Mouse (Mus musculus): ENCODE results near the gene Cds2. TPM values are rescaled to one million over a fixed set of nuclear protein-coding genes. Genes with fewer than 3 reads are reported as not detected.
"Not testable (repeated sequence)": the region's sequence is repeated elsewhere in the genome, so short reads cannot be mapped to it uniquely, and the experiment has no call there.

Gene Cds2
- polyA plus RNA-seq, 1 experiment from 2014 or later = 24.4 TPM

DNA sequence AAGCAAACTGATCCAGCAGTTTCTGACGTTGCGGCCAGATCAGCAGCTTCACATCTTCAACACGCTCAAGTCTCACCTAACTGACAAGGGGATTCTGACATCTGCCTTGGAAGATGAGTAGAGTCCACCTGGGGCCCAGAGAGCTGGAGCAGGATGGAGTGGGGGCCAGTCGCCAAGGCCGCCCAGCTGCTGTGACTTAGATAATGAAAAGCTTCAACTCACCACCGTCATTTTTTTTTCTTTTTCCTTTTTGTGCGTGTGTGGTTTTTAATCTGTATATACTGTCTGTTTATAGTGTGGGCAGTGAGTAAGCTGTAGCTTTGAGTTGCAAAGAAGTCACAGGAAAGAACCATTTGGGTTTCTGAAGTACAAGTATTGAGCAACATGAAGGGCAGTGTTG lies 42.2 kb downstream of the Cds2 start:
- WGBS = 93% methylated on average over 7 of the region's 7 CpGs
- no peaks in the 10 kb centered on the region for H3K9me3 ChIP-seq
- ATAC-seq (ENCODE audit: insufficient number of reproducible peaks, insufficient read depth, low FRiP score, low TSS enrichment, low read depth) = no peak

DNA sequence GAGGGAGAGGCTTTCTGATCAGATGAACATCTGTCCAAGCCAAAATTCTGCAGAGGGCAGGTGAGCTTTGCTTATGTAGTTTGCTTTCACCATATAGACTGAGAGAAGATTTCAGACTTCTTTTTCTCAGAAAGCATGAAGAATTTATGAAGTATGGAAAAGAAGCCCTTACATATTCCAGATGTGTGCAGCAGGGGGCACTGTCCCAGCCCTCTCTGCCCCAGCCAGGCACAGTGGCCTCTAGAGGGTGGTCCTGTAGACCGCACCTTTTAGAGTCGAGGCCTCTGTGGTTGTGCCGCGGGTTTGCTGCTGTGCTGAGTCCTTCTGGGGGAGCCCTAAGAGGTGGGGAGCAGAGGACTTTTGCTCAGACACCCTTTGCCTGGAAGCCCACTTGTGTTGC lies 43.0 kb downstream of the Cds2 start:
- no peaks in the 10 kb centered on the region for H3K27me3 ChIP-seq
- no peak overlapping the region for H3K4me2 ChIP-seq
- peaks cover 79% of the 10 kb centered on the region for H3K36me3 ChIP-seq
- H3K9me3 ChIP-seq = no peaks in the 10 kb centered on the region
- no peaks in the 10 kb centered on the region for H3K4me1 ChIP-seq
- no peak for ATAC-seq (ENCODE audit: insufficient number of reproducible peaks, insufficient read depth, low FRiP score, low TSS enrichment, low read depth)
- 65% methylated on average over 4 of the region's 4 CpGs for WGBS
- H3K9ac ChIP-seq = no peak overlapping the region
- H3K4me3 ChIP-seq = no peak overlapping the region
- H3K27ac ChIP-seq = no peak overlapping the region

More for the DNA sequence above, 42.2 kb downstream of the Cds2 start:
- H3K4me3 ChIP-seq = no peak overlapping the region
- H3K4me1 ChIP-seq = no peaks in the 10 kb centered on the region
- H3K9ac ChIP-seq = no peak overlapping the region
- no peak overlapping the region for H3K27ac ChIP-seq
- H3K4me2 ChIP-seq = no peak overlapping the region
- H3K36me3 ChIP-seq = peaks cover 80% of the 10 kb centered on the region
- no peaks in the 10 kb centered on the region for H3K27me3 ChIP-seq

DNA sequence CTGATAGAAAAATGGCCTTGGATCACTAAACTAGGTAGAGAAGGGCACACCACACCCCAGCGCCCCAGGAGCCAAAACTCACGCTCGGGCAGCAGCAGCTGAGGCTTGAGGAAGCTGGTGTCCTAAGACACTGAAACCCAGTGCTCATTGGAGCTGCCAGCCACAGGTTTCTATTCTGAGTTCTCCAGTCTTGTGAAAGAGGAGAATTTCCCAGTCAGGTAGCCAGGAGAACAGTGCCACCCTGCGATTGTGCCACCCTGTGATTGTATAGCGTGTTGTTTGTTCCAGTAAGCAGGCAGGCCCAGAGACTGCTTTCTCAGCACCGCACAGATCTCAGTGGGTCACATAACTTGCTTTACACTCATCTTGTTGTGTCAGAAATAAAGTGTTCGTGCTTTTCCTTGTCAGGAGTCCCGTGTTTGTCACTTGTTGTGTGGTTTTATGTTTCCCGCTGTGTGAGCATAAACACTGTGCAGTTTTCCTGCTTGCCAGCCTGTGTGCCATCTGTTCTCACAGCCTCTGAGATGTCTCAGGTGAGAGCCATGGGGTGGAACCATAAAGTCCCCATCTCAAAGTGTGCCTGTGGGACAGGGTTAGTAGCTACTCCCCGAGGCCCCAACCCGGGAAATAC lies 44.4 kb downstream of the Cds2 start:
- 92% methylated on average over 11 of the region's 11 CpGs for WGBS
- Histone ChIP-seq H3K9ac (no peak overlapping the region), H3K36me3 (peaks cover 67% of the 10 kb centered on the region), H3K9me3 (no peaks in the 10 kb centered on the region), H3K27ac (no peak overlapping the region), H3K4me2 (no peak overlapping the region), H3K27me3 (no peaks in the 10 kb centered on the region), H3K4me3 (no peak overlapping the region), H3K4me1 (no peaks in the 10 kb centered on the region)
- no peak for ATAC-seq (ENCODE audit: insufficient number of reproducible peaks, insufficient read depth, low FRiP score, low TSS enrichment, low read depth)

DNA sequence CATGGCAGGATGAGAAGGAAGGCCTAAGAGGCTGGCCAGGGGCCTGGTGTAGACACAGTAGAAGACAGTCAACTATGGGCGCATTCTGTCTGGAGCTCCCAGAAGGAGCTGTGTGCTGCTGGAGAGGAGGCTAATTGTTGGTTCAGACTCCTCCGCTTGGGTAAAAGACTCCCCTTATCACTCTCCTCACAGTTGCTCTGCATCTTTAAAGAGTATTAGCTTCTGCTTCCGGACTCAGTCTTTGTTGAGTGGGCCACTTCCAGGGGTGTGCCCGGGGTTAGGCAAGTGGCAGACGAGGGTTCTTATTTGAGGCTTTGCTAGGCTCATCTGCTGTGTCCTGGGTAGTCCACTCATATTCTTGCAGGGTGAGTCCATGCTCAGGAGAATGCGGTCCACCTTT lies 45.9 kb downstream of the Cds2 start:
- Histone ChIP-seq H3K27ac (no peak overlapping the region), H3K36me3 (peaks cover 54% of the 10 kb centered on the region), H3K4me3 (no peak overlapping the region), H3K4me2 (no peak overlapping the region), H3K4me1 (no peaks in the 10 kb centered on the region), H3K27me3 (no peaks in the 10 kb centered on the region), H3K9me3 (no peaks in the 10 kb centered on the region), H3K9ac (no peak overlapping the region)
- WGBS = 94% methylated on average over 6 of the region's 6 CpGs
- no peak for ATAC-seq (ENCODE audit: insufficient number of reproducible peaks, insufficient read depth, low FRiP score, low TSS enrichment, low read depth)

DNA sequence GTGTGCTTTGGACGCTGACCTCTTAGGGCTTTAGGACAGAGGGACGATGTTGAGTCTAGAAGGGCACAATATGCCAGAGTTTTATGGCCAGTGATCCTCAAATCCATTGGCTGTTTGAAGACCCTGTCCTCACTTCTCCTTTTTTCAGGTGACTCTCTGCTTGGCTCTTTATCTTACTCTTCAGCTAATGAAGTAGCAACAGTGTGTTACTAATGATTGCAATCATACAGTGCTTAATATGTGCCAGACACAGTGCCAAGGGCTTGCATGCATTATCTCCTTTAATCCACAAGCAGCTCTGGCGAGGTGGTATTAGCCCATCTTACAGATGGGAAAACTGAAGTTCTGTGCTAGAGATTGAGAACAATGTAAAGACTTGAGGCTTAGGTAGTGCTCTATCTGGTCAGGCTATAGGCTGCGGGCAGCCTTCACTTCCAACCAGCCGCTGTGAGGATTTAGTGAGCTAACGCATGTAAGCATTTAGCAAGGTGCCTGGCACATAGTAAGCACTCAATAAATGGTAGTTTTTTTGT lies 46.5 kb downstream of the Cds2 start:
- H3K4me1 ChIP-seq = no peaks in the 10 kb centered on the region
- no peaks in the 10 kb centered on the region for H3K27me3 ChIP-seq
- H3K4me3 ChIP-seq = no peak overlapping the region
- H3K36me3 ChIP-seq = peaks cover 52% of the 10 kb centered on the region
- ATAC-seq (ENCODE audit: insufficient number of reproducible peaks, insufficient read depth, low FRiP score, low TSS enrichment, low read depth) = no peak
- no peak overlapping the region for H3K4me2 ChIP-seq
- H3K9me3 ChIP-seq = no peaks in the 10 kb centered on the region
- WGBS = 95% methylated on average over 6 of the region's 6 CpGs
- no peak overlapping the region for H3K27ac ChIP-seq
- H3K9ac ChIP-seq = no peak overlapping the region

DNA sequence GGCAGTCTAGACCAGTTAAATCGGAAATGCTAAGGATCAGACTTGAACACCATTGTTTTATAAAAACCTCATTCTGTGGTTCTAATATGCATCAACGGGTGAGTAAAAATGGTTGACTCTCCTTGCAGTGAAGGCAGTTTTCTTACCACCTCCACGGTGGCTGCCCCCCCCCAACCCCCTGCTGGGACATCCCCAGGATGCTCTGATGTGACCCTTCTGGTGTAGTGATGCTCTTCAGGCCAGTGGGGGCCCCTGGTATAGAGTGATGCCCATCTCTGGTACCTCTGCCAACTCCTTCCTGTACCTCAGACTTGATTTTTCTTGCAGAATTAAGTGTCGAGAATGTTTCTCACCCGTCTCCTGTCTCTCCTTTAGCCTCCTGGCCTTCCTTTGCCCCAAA lies 49.7 kb downstream of the Cds2 start:
- Histone ChIP-seq H3K9me3 (no peaks in the 10 kb centered on the region), H3K27ac (no peak overlapping the region), H3K4me2 (no peak overlapping the region), H3K4me3 (no peak overlapping the region), H3K9ac (no peak overlapping the region), H3K27me3 (no peaks in the 10 kb centered on the region), H3K36me3 (peaks cover 23% of the 10 kb centered on the region), H3K4me1 (no peaks in the 10 kb centered on the region)
- 79% methylated on average over 5 of the region's 5 CpGs for WGBS
- no peak for ATAC-seq (ENCODE audit: insufficient number of reproducible peaks, insufficient read depth, low FRiP score, low TSS enrichment, low read depth)

DNA sequence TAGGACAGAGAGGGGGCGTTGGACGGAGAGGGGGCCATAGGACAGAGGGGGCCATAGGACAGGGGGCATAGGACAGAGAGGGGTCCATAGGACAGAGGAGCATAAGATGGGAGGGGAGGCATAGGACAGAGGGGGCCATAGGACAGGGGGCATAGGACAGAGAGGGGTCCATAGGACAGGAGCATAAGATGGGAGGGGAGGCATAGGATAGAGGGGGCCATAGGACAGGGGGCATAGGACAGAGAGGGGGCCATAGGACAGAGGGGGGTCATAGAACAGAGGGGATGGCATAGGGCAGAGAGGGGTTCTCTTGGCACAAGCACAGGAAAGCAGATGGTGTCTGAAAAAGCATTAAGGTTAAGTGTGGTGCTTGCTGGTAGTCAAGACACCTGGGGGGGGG lies 50.6 kb downstream of the Cds2 start:
- Histone ChIP-seq H3K27ac (no peak overlapping the region), H3K36me3 (peaks cover 14% of the 10 kb centered on the region), H3K4me3 (no peak overlapping the region), H3K4me1 (no peaks in the 10 kb centered on the region), H3K27me3 (no peaks in the 10 kb centered on the region), H3K9me3 (no peaks in the 10 kb centered on the region), H3K4me2 (no peak overlapping the region), H3K9ac (no peak overlapping the region)
- ATAC-seq (ENCODE audit: insufficient number of reproducible peaks, insufficient read depth, low FRiP score, low TSS enrichment, low read depth) = peak; percentile 60; the same call in 1 of the 2 replicates
- 93% methylated on average over 2 of the region's 2 CpGs for WGBS

DNA sequence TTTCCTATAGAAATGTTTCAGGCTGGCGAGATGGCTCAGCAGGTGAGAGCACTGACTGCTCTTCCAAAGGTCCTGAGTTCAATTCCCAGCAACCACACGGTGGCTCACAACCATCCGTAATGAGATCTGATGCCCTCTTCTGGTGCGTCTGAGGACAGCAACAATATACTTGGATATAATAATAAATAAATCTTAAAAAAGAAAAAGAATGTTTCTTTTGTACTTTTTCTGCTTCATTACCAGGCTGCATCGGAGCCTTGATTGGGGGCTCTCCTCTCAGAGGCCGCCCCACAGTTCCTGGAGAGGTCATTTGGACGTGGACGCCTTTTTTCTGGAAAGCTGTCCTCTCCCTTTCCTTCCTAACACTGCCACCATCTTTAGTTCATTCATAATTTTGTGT lies 51.1 kb downstream of the Cds2 start:
- not testable (repeated sequence) for H3K27me3 ChIP-seq; H3K4me1 ChIP-seq; ATAC-seq (ENCODE audit: insufficient number of reproducible peaks, insufficient read depth, low FRiP score, low TSS enrichment, low read depth); H3K36me3 ChIP-seq; H3K9me3 ChIP-seq; H3K9ac ChIP-seq; H3K27ac ChIP-seq; H3K4me3 ChIP-seq; H3K4me2 ChIP-seq
- WGBS = 84% methylated on average over 8 of the region's 8 CpGs

DNA sequence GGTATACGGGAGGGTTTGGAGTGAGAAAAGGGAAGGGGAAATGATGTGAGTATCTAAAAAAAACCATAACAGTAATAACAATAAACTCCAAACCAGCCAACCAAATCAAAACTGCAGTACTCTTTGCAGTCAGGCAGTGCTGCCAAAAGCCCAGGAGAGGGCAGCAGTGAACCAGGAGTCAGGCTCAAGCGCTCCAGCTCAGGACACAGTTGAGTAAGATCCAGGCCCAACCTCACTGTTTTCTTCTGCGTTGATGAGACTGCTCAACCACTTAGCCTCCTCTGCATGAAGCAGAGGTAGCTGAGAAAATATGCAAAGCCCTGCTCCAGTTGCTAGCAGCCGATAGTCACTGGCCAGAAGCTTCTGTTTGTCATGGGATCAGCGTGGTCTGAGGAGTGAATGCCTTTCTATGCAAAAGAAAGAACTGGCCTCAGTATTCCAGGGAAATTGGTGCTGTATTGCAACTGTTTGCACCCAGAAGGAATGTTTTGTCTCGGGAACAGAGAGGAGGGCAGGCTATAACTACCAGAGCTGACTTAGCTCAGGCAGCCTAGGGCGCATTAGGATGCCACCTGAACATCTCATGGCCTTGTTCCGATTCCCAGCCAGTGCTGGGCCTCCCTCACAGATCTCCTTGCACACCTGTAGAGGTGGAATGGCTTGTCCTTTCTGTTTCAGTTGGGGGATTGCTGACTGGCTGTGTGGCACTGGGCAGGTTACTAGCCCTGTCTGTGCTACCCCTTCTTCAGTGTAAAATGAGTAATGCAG lies 53.3 kb downstream of the Cds2 start:
- Histone ChIP-seq H3K9me3 (no peaks in the 10 kb centered on the region), H3K9ac (no peak overlapping the region), H3K4me1 (no peaks in the 10 kb centered on the region), H3K4me2 (no peak overlapping the region), H3K36me3 (no peaks in the 10 kb centered on the region; the same call in 1 of the 2 replicates), H3K27ac (no peak overlapping the region), H3K27me3 (no peaks in the 10 kb centered on the region), H3K4me3 (no peak overlapping the region)
- ATAC-seq (ENCODE audit: insufficient number of reproducible peaks, insufficient read depth, low FRiP score, low TSS enrichment, low read depth) = no peak
- 37% methylated on average over 8 of the region's 8 CpGs for WGBS

DNA sequence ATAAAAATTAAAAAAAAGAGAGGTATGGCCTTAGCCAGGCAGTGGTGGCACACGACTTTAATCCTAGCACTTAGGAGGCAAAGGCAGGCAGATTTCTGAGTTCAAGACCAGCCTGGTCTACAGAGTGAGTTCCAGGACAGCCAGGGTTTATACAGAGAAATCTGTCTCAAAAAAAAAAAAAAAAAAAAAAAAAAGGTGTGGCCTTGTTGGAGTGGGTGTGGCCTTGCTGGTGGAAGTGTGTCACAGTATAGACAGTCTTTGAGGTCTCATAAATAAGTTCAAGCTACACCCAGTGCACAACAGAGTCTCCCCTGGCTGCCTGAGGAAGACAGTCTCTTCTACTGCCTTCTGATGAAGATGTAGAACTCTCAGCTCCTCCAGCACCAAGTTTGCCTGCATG lies 54.2 kb downstream of the Cds2 start:
- Histone ChIP-seq H3K27ac (no peak overlapping the region), H3K4me2 (no peak overlapping the region), H3K9ac (no peak overlapping the region), H3K4me3 (no peak overlapping the region), H3K4me1 (no peaks in the 10 kb centered on the region), H3K27me3 (no peaks in the 10 kb centered on the region), H3K9me3 (no peaks in the 10 kb centered on the region), H3K36me3 (no peaks in the 10 kb centered on the region)
- no peak for ATAC-seq (ENCODE audit: insufficient number of reproducible peaks, insufficient read depth, low FRiP score, low TSS enrichment, low read depth)
- WGBS = 82% methylated on average over 1 of the region's 1 CpGs

DNA sequence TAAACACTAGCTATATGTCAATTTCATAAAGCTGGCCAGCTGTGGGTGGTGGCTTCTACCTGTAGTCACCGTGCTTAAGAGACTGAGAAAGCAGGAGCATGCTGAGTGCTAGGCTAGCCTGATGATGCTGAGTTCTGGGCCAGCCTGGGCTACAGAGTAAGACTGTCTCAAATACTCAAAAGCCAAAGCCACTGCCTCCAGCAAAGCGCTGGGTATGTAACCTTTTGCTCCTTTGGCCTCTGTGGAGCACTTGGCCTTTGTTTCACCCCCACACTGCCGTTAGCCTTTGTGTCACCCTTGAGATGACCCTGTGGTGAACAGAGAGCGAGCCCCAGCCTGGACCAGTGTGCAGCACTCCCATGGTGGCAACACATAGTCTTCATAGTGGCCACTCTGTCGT lies 57.6 kb downstream of the Cds2 start:
- ATAC-seq (ENCODE audit: insufficient number of reproducible peaks, insufficient read depth, low FRiP score, low TSS enrichment, low read depth) = no peak

DNA sequence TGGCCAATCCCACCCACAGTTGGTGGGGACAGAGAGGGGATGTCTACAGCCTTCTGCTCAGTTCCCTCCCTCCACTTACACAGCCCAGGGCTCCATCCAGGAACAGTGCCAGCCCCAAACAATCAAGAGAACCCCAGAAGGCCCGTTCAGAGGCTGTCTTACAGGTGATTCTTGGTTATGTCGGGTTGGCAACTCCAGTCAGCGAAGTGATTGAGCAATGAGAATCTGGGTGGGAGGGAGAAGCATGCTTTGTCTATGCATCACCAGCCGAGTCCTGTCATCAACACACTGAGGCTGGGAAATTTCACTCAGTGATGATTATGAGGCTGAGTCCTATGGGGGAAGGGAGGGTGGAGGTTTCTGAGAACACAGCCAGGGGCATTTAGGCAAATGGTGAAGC lies 60.6 kb downstream of the Cds2 start:
- Histone ChIP-seq H3K9ac (no peak overlapping the region), H3K4me1 (no peaks in the 10 kb centered on the region), H3K4me3 (no peak overlapping the region), H3K27me3 (no peaks in the 10 kb centered on the region), H3K4me2 (no peak overlapping the region), H3K27ac (no peak overlapping the region), H3K9me3 (no peaks in the 10 kb centered on the region), H3K36me3 (no peaks in the 10 kb centered on the region)
- WGBS = 64% methylated on average over 4 of the region's 4 CpGs
- no peak for ATAC-seq (ENCODE audit: insufficient number of reproducible peaks, insufficient read depth, low FRiP score, low TSS enrichment, low read depth)

More for the DNA sequence above, 57.6 kb downstream of the Cds2 start:
- no peak overlapping the region for H3K4me3 ChIP-seq
- no peak overlapping the region for H3K9ac ChIP-seq
- WGBS = 69% methylated on average over 5 of the region's 5 CpGs
- H3K9me3 ChIP-seq = no peaks in the 10 kb centered on the region
- no peaks in the 10 kb centered on the region for H3K27me3 ChIP-seq
- no peaks in the 10 kb centered on the region for H3K4me1 ChIP-seq
- no peak overlapping the region for H3K27ac ChIP-seq
- no peak overlapping the region for H3K4me2 ChIP-seq
- no peaks in the 10 kb centered on the region for H3K36me3 ChIP-seq

Data from embryonic facial prominence, embryonic 13.5 days (tissue).